In genomic region chr16:77238358-77239175, GRCm38 (mm10) we compare ENCODE assay signal across 10 mouse cellular contexts.
DNase-seq lines count a peak whose midpoint lies in the region; ATAC-seq lines count a peak whose summit lies in the region.
"Had no signal": no experiment of that assay in that cellular context is flagged by ENCODE, and none has a peak within 500 bp of the region (broad histone marks: within the 10 kb centered on the region; RNA-seq: fewer than 3 reads in every experiment).

No protein-coding gene starts in this region.

- H3K27me3 ChIP-seq in forebrain, embryonic 11.5 days (ENCODE audit: control insufficient read depth, insufficient read depth, low read length): no peaks in the 10 kb centered on the region
- H3K27me3 ChIP-seq: liver, embryonic 15.5 days had no signal

- peak; percentile 13 to 25 for DNase-seq in left cerebral cortex, adult 18-20 months (ENCODE audit: low spot score in 2 of 2)
- DNase-seq in left cerebral cortex, adult 11 months (ENCODE audit: low spot score): no peak
- DNase-seq in forebrain, embryonic 11.5 days (ENCODE audit: low spot score): no peak
- DNase-seq in layer of hippocampus, postnatal 25 days (ENCODE audit: extremely low spot score in 1 of 2, low spot score in 1 of 2): peak; percentile 23 to 33
- peak; percentile 52 to 66 for DNase-seq in right cerebral cortex, postnatal 10 days (ENCODE audit: low spot score in 2 of 2)
- no peak for DNase-seq in heart, postnatal 14 days
- no peak for DNase-seq in ovary, postnatal 36 days (ENCODE audit: low spot score)

- H3K9ac ChIP-seq in forebrain, embryonic 11.5 days (ENCODE audit: low read length): peak overlapping the region; percentile 36; the same call in 1 of the 2 replicates
- H3K9ac ChIP-seq: liver, embryonic 15.5 days had no signal

- no peak overlapping the region for H3K4me3 ChIP-seq in forebrain, embryonic 11.5 days (ENCODE audit: low read depth, low read length)
- H3K4me3 ChIP-seq: liver, embryonic 15.5 days had no signal

- H3K36me3 ChIP-seq in forebrain, embryonic 11.5 days (ENCODE audit: control insufficient read depth, insufficient read depth, low read length): no peaks in the 10 kb centered on the region
- H3K36me3 ChIP-seq: liver, embryonic 15.5 days had no signal

- H3K4me2 ChIP-seq in forebrain, embryonic 11.5 days (ENCODE audit: low read depth, low read length, severe bottlenecking): peak overlapping the region; percentile 42; the same call in 1 of the 2 replicates
- H3K4me2 ChIP-seq: liver, embryonic 15.5 days had no signal

- intact Hi-C loops in heart, postnatal 14 days (cut with DNase I): no loop called here

- peak; percentile 16; the same call in 1 of the 2 replicates for ATAC-seq in forebrain, embryonic 11.5 days (replicated peaks; ENCODE audit: low FRiP score)
- ATAC-seq in granulocyte monocyte progenitor cell, adult 5-6 weeks (replicated peaks; ENCODE audit: poor library complexity, severe bottlenecking): no peak
- ATAC-seq: Patski had no signal

- no peaks in the 10 kb centered on the region for H3K9me3 ChIP-seq in forebrain, embryonic 11.5 days (ENCODE audit: control insufficient read depth, low read length)
- H3K9me3 ChIP-seq: liver, embryonic 15.5 days had no signal

- peaks cover 17% of the 10 kb centered on the region; the same call in 1 of the 2 replicates for H3K4me1 ChIP-seq in forebrain, embryonic 11.5 days (replicated peaks; ENCODE audit: control insufficient read depth, insufficient read depth, low read length)
- H3K4me1 ChIP-seq: liver, embryonic 15.5 days had no signal

- peak overlapping the region; percentile 96 for H3K27ac ChIP-seq in forebrain, embryonic 11.5 days (ENCODE audit: low read depth, low read length)
- H3K27ac ChIP-seq: liver, embryonic 15.5 days had no signal

- WGBS in forebrain, embryonic 11.5 days: 51% methylated on average over 13 of the region's 13 CpGs

Comparison
In these comparisons a context has a peak if more than half of its experiments do, and no peak if none do; other contexts are left out.
1. DNase-seq: peak in left cerebral cortex, adult 18-20 months (2 of 2), layer of hippocampus, postnatal 25 days (2 of 2) and right cerebral cortex, postnatal 10 days (2 of 2); none in left cerebral cortex, adult 11 months (single experiment), forebrain, embryonic 11.5 days (single experiment), heart, postnatal 14 days (0 of 2) and ovary, postnatal 36 days (single experiment).